Mouse (Mus musculus) skeletal muscle tissue, postnatal 0 days (tissue): ENCODE measurements around the gene Otulin. TPM values are rescaled to one million over a fixed set of nuclear protein-coding genes. Genes with fewer than 3 reads are reported as not detected.

ENCODE experiments used
- microRNA-seq, 2 experiments: library from miRNA; unstranded; fragments of <30 nt; microRNA quantifications; one replicate each; pipeline ENCODE4; 2016
- polyA plus RNA-seq: library from polyadenylated mRNA; unstranded; fragments of >200 nt; fragmentation: Nextera tagmentation; extraction: Ambion mirVana; gene quantifications from 2 replicates; pipeline ENCODE4 v1.2.1, GENCODE M21; 2015

Otulin gene
- polyA plus RNA-seq, result 27.3 and 32.4 TPM in 2 replicates

DNA sequence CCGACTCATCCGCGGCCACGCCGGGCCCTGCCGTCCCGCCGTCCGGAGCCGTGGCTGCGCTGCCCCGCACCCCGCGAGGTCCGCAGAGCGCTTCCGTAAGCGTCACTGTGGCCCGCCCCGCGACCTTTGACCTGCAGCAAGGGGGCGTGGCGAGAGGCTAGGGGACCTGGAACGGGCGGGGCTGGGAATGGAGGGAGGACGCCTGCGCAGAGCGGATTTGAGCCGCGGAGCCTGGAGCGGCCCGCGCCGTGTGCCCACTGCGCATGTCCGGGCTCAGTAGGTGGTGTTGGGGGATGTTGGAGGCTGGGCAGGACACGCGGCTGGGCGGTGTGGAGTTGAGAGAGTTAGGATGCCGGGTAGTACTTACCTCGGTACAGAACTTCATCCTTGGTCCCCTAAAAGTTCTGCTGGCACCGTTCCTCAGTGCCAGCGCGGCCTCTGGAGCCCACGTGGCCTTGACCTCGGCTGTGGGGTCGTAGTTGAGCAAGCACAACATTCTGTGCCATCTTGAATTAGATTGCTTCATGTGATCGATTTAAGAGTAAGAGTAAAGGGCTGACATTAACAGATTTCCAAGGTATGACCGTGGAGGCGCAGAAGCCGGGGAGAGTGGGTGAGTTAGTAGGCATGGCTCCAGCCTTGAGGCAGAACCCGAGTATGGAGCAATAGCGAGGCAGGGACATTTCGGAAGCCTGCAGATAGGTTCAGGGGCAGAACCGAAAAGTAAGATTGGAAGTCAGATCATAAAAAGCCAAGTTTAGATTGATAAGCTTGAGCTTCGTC lies at the start of gene Otulin:
Otulin (minus strand) TSS at position 93 of the 783 bp plus-strand sequence.

Small RNA genes within 50 kb of the gene (microRNA-seq; reads per million reads assigned to microRNA genes)
- gene Mir7117, result 0.20 to 0.42 reads per million in 2 experiments

Other genes starting within 250 kb of the Otulin start
- gene Ank, start 164.0 kb downstream of the Otulin start, polyA plus RNA-seq, result 9.3 and 9.5 TPM in 2 replicates
- gene Otulinl, start 50.9 kb upstream of the Otulin start, polyA plus RNA-seq, result 10.3 and 17.1 TPM in 2 replicates